Mouse (Mus musculus): ENCODE data around the gene Gm11172. TPM values are rescaled to one million over a fixed set of nuclear protein-coding genes. Genes with fewer than 3 reads are reported as not detected.

Gene Gm11172
- total RNA-seq (2021) = not detected in 2 replicates
- long read RNA-seq = 0 reads

- DNase-seq = no peak
These were observed at the start of gene Gm11172 for GRCm38 (mm10) chr16:10812865-10813371. Gene Gm11172, plus strand, starts transcription at chr16:10812915.

- DNase-seq = no peak
These were observed 49.0 kb upstream of the Gm11172 start for GRCm38 (mm10) chr16:10763540-10764264.

GRCm38 (mm10) chr16:10764323-10764722, 48.4 kb upstream of the Gm11172 start:
- DNase-seq = no peak

- DNase-seq = peak; percentile 57
These were observed 45.6 kb upstream of the Gm11172 start for GRCm38 (mm10) chr16:10767158-10767557.

- DNase-seq = peak; percentile 34
These were observed 43.9 kb upstream of the Gm11172 start for GRCm38 (mm10) chr16:10768821-10769220.

- peak; percentile 23 for DNase-seq
These were observed 43.1 kb upstream of the Gm11172 start for GRCm38 (mm10) chr16:10769661-10770060.

GRCm38 (mm10) chr16:10770531-10771325, 42.0 kb upstream of the Gm11172 start:
- DNase-seq = no peak

GRCm38 (mm10) chr16:10771769-10772510, 40.8 kb upstream of the Gm11172 start:
- DNase-seq = no peak

- DNase-seq = no peak
These were observed 39.2 kb upstream of the Gm11172 start for GRCm38 (mm10) chr16:10773543-10773942.

- peak; percentile 29 for DNase-seq
These were observed 38.0 kb upstream of the Gm11172 start for GRCm38 (mm10) chr16:10774726-10775125.

GRCm38 (mm10) chr16:10776322-10776721, 36.4 kb upstream of the Gm11172 start:
- peak; percentile 34 for DNase-seq

GRCm38 (mm10) chr16:10777579-10778160, 35.0 kb upstream of the Gm11172 start:
- DNase-seq = peak; percentile 20

- no peak for DNase-seq
These were observed 32.0 kb upstream of the Gm11172 start for GRCm38 (mm10) chr16:10780631-10781120.

GRCm38 (mm10) chr16:10781862-10782371, 30.8 kb upstream of the Gm11172 start:
- DNase-seq = peak; percentile 20

- DNase-seq = no peak
These were observed 30.2 kb upstream of the Gm11172 start for GRCm38 (mm10) chr16:10782377-10783151.

GRCm38 (mm10) chr16:10783152-10783434, 29.6 kb upstream of the Gm11172 start:
- DNase-seq = no peak

GRCm38 (mm10) chr16:10783451-10783850, 29.3 kb upstream of the Gm11172 start:
- DNase-seq = no peak

- peak; percentile 57 for DNase-seq
These were observed 28.6 kb upstream of the Gm11172 start for GRCm38 (mm10) chr16:10783883-10784792.

- peak; percentile 93 for DNase-seq
These were observed 27.8 kb upstream of the Gm11172 start for GRCm38 (mm10) chr16:10784793-10785370.

Measured in adrenal gland, postnatal 25 days (tissue).